Mouse (Mus musculus) limb, embryonic 12.5 days (tissue): ENCODE measurements at regions not wholly inside any gene's neighbourhood (a gene's known extent, or its start where the extent isn't known, plus 50 kb on each side); places are given as distances from the start of the nearest gene placed in this dataset.

ENCODE experiments used
- ATAC-seq: fragments of 200-750 bp; cut with Nextera tagmentation; 2 replicates; pipeline ENCODE4 v1.8.0; 2017; ENCODE audit warnings: low read depth, moderate TSS enrichment; ENCODE audit not compliant: insufficient number of reproducible peaks, insufficient read depth, low FRiP score, low TSS enrichment
- H3K27ac ChIP-seq: fragments of 300-500 bp; sonication (generic); 2 replicates; pipeline ENCODE4 v1.5.1; 2016; ENCODE audit warnings: mild to moderate bottlenecking, moderate library complexity
- H3K27me3 ChIP-seq: fragments of 300-500 bp; sonication (generic); 2 replicates; pipeline ENCODE4 v1.6.1; 2016; ENCODE audit warnings: mild to moderate bottlenecking, moderate library complexity
- H3K36me3 ChIP-seq: fragments of 300-500 bp; sonication (generic); 2 replicates; pipeline ENCODE4 v1.6.1; 2016; ENCODE audit warnings: mild to moderate bottlenecking, moderate library complexity
- H3K4me1 ChIP-seq: fragments of 300-500 bp; sonication (generic); replicated peaks from 2 replicates; pipeline ENCODE4 v1.6.1; 2016
- H3K4me2 ChIP-seq: fragments of 300-500 bp; sonication (generic); 2 replicates; pipeline ENCODE4 v1.6.1; 2016; ENCODE audit warnings: mild to moderate bottlenecking, moderate library complexity
- H3K4me3 ChIP-seq: fragments of 300-500 bp; sonication (generic); replicated peaks from 2 replicates; pipeline ENCODE4 v1.5.1; 2016; ENCODE audit warnings: mild to moderate bottlenecking
- H3K9ac ChIP-seq: fragments of 300-500 bp; sonication (generic); replicated peaks from 2 replicates; pipeline ENCODE4 v1.6.1; 2016; ENCODE audit warnings: mild to moderate bottlenecking, moderate library complexity
- H3K9me3 ChIP-seq: fragments of 300-500 bp; sonication (generic); 2 replicates; pipeline ENCODE4 v1.6.1; 2016; ENCODE audit warnings: mild to moderate bottlenecking, moderate library complexity
- WGBS: fragments of 180-500 bp; shearing (Covaris S2); methylation state at CpG from one replicate; pipeline ENCODE4 v1.1.7; 2016; 5-methylcytosine and 5-hydroxymethylcytosine counted together

- ATAC-seq, result no peak
- 63% methylated on average over 4 of the region's 4 CpGs for WGBS
Observed at GRCm38 (mm10) chr10:84093919-84094318, 346.5 kb downstream of the Nuak1 start.

GRCm38 (mm10) chr10:84097196-84097595 lies 343.2 kb downstream of the Nuak1 start:
- H3K4me1 ChIP-seq, result peaks cover 19% of the 10 kb centered on the region
- H3K4me3 ChIP-seq, result no peak overlapping the region
- no peak overlapping the region for H3K4me2 ChIP-seq
- no peak overlapping the region for H3K27ac ChIP-seq
- no peak for ATAC-seq
- no peaks in the 10 kb centered on the region for H3K27me3 ChIP-seq
- H3K36me3 ChIP-seq, result no peaks in the 10 kb centered on the region
- H3K9ac ChIP-seq, result no peak overlapping the region
- 28% methylated on average over 5 of the region's 5 CpGs for WGBS
- H3K9me3 ChIP-seq, result no peaks in the 10 kb centered on the region

More at GRCm38 (mm10) chr10:84093919-84094318, 346.5 kb downstream of the Nuak1 start:
- Histone ChIP-seq H3K4me2 (no peak overlapping the region), H3K4me1 (peaks cover 19% of the 10 kb centered on the region), H3K9me3 (no peaks in the 10 kb centered on the region), H3K27ac (no peak overlapping the region), H3K4me3 (no peak overlapping the region), H3K9ac (no peak overlapping the region), H3K36me3 (no peaks in the 10 kb centered on the region), H3K27me3 (no peaks in the 10 kb centered on the region)

GRCm38 (mm10) chr10:84103985-84104384 lies 336.4 kb downstream of the Nuak1 start:
- H3K4me2 ChIP-seq, result no peak overlapping the region
- peak overlapping the region; percentile 66 for H3K27ac ChIP-seq
- no peak overlapping the region for H3K4me3 ChIP-seq
- H3K9me3 ChIP-seq, result no peaks in the 10 kb centered on the region
- peak; percentile 46; the same call in 1 of the 2 replicates for ATAC-seq
- H3K36me3 ChIP-seq, result no peaks in the 10 kb centered on the region
- H3K27me3 ChIP-seq, result no peaks in the 10 kb centered on the region
- H3K9ac ChIP-seq, result no peak overlapping the region
- H3K4me1 ChIP-seq, result peaks cover 29% of the 10 kb centered on the region
- 63% methylated on average over 7 of the region's 7 CpGs for WGBS

- no peak overlapping the region for H3K4me3 ChIP-seq
- H3K4me2 ChIP-seq, result no peak overlapping the region
- ATAC-seq, result no peak; the same call in 1 of the 2 replicates
- 63% methylated on average over 6 of the region's 6 CpGs for WGBS
- H3K27me3 ChIP-seq, result no peaks in the 10 kb centered on the region
- H3K9me3 ChIP-seq, result no peaks in the 10 kb centered on the region
- no peak overlapping the region for H3K9ac ChIP-seq
- H3K36me3 ChIP-seq, result no peaks in the 10 kb centered on the region
- H3K27ac ChIP-seq, result peak overlapping the region; percentile 66
- peaks cover 30% of the 10 kb centered on the region for H3K4me1 ChIP-seq
Observed at GRCm38 (mm10) chr10:84104556-84104955, 335.8 kb downstream of the Nuak1 start.

GRCm38 (mm10) chr10:84109680-84110371 lies 330.6 kb downstream of the Nuak1 start:
- Histone ChIP-seq H3K36me3 (no peaks in the 10 kb centered on the region), H3K9me3 (no peaks in the 10 kb centered on the region), H3K9ac (no peak overlapping the region), H3K4me3 (no peak overlapping the region), H3K4me1 (peaks cover 15% of the 10 kb centered on the region), H3K27me3 (no peaks in the 10 kb centered on the region), H3K4me2 (no peak overlapping the region), H3K27ac (peak overlapping the region; percentile 19; the same call in 1 of the 2 replicates)
- ATAC-seq, result no peak
- WGBS, result 65% methylated on average over 7 of the region's 7 CpGs

GRCm38 (mm10) chr10:84110372-84110985 lies 329.9 kb downstream of the Nuak1 start:
- Histone ChIP-seq H3K27ac (0 out of 2 replicates have a peak overlapping the region, but pooled peaks have one; percentile 19), H3K9ac (no peak overlapping the region), H3K4me1 (peaks cover 11% of the 10 kb centered on the region), H3K27me3 (no peaks in the 10 kb centered on the region), H3K4me3 (no peak overlapping the region), H3K9me3 (no peaks in the 10 kb centered on the region), H3K4me2 (no peak overlapping the region), H3K36me3 (no peaks in the 10 kb centered on the region)
- no peak for ATAC-seq
- 31% methylated on average over 4 of the region's 4 CpGs for WGBS

GRCm38 (mm10) chr10:84111502-84111901 lies 328.9 kb downstream of the Nuak1 start:
- 48% methylated on average over 5 of the region's 5 CpGs for WGBS
- Histone ChIP-seq H3K27me3 (no peaks in the 10 kb centered on the region), H3K9me3 (no peaks in the 10 kb centered on the region), H3K4me2 (no peak overlapping the region), H3K36me3 (no peaks in the 10 kb centered on the region), H3K9ac (no peak overlapping the region), H3K4me1 (peaks cover 11% of the 10 kb centered on the region), H3K27ac (no peak overlapping the region), H3K4me3 (no peak overlapping the region)
- no peak for ATAC-seq

GRCm38 (mm10) chr10:84111909-84112308 lies 328.5 kb downstream of the Nuak1 start:
- H3K9ac ChIP-seq, result no peak overlapping the region
- H3K27ac ChIP-seq, result no peak overlapping the region
- no peak for ATAC-seq
- 74% methylated on average over 5 of the region's 5 CpGs for WGBS
- H3K9me3 ChIP-seq, result no peaks in the 10 kb centered on the region
- no peak overlapping the region for H3K4me2 ChIP-seq
- no peak overlapping the region for H3K4me3 ChIP-seq
- H3K4me1 ChIP-seq, result peaks cover 11% of the 10 kb centered on the region
- no peaks in the 10 kb centered on the region for H3K27me3 ChIP-seq
- no peaks in the 10 kb centered on the region for H3K36me3 ChIP-seq

GRCm38 (mm10) chr10:84119952-84120550 lies 320.3 kb downstream of the Nuak1 start:
- Histone ChIP-seq H3K27me3 (no peaks in the 10 kb centered on the region), H3K4me3 (no peak overlapping the region), H3K36me3 (no peaks in the 10 kb centered on the region), H3K4me1 (no peaks in the 10 kb centered on the region), H3K9ac (no peak overlapping the region), H3K27ac (no peak overlapping the region), H3K9me3 (no peaks in the 10 kb centered on the region), H3K4me2 (no peak overlapping the region)
- ATAC-seq, result no peak
- 90% methylated on average over 8 of the region's 8 CpGs for WGBS

GRCm38 (mm10) chr10:84137019-84137658 lies 303.3 kb downstream of the Nuak1 start:
- Histone ChIP-seq H3K9me3 (no peaks in the 10 kb centered on the region), H3K27ac (no peak overlapping the region), H3K36me3 (no peaks in the 10 kb centered on the region), H3K9ac (no peak overlapping the region), H3K27me3 (no peaks in the 10 kb centered on the region), H3K4me1 (no peaks in the 10 kb centered on the region), H3K4me2 (no peak overlapping the region), H3K4me3 (no peak overlapping the region)
- ATAC-seq, result no peak
- WGBS, result 72% methylated on average over 4 of the region's 4 CpGs

- no peaks in the 10 kb centered on the region for H3K9me3 ChIP-seq
- WGBS, result 72% methylated on average over 8 of the region's 8 CpGs
- H3K36me3 ChIP-seq, result no peaks in the 10 kb centered on the region
- ATAC-seq, result no peak
- no peak overlapping the region for H3K4me2 ChIP-seq
- no peak overlapping the region for H3K4me3 ChIP-seq
- peaks cover 20% of the 10 kb centered on the region for H3K4me1 ChIP-seq
- 0 out of 2 replicates have a peak overlapping the region, but pooled peaks have one; percentile 35 for H3K27ac ChIP-seq
- H3K27me3 ChIP-seq, result no peaks in the 10 kb centered on the region
- no peak overlapping the region for H3K9ac ChIP-seq
Observed at GRCm38 (mm10) chr10:84142741-84143454, 297.5 kb downstream of the Nuak1 start.
